Mouse (Mus musculus) cerebellum, adult 2 months (tissue): Measurements from ENCODE around the gene Hdac9. TPM values are rescaled to one million over a fixed set of nuclear protein-coding genes. Genes with fewer than 3 reads are reported as not detected.

Source experiments
- DNase-seq, 2 experiments: peaks; one replicate each; pipeline ENCODE4 v3.0.0; 2021
- H3K27ac ChIP-seq: fragments of 200-500 bp; 2 replicates; pipeline ENCODE4 v1.5.1; 2012; ENCODE audit warnings: low read length, control low read depth, inconsistent platforms; ENCODE audit not compliant: insufficient read depth
- H3K27me3 ChIP-seq: fragments of 200-500 bp; 2 replicates; pipeline ENCODE4 v1.6.1; 2012; ENCODE audit warnings: inconsistent platforms, mild to moderate bottlenecking, low read length, moderate library complexity; ENCODE audit not compliant: control insufficient read depth, insufficient read depth
- H3K4me1 ChIP-seq: fragments of 200-500 bp; 2 replicates; pipeline ENCODE4 v1.6.1; 2011; ENCODE audit warnings: low read length; ENCODE audit not compliant: control insufficient read depth, insufficient read depth
- H3K4me3 ChIP-seq: fragments of 200-500 bp; replicated peaks from 2 replicates; pipeline ENCODE3; 2011; ENCODE audit warnings: mild to moderate bottlenecking, low read depth, low read length, control low read depth; ENCODE audit not compliant: insufficient read depth
- CTCF ChIP-seq: fragments of 200-500 bp; IDR thresholded peaks from 2 replicates; pipeline ENCODE4 v1.5.1; 2011; ENCODE audit warnings: low read depth, mild to moderate bottlenecking, control low read depth, low read length, moderate library complexity, borderline replicate concordance; ENCODE audit not compliant: insufficient read depth
- POLR2A ChIP-seq: fragments of 200-500 bp; IDR thresholded peaks from 2 replicates; pipeline ENCODE4 v1.6.1; 2011; ENCODE audit warnings: low read length, control low read depth, borderline replicate concordance; ENCODE audit not compliant: insufficient read depth
- WGBS: fragments of 180-500 bp; shearing (Covaris S2); methylation state at CpG from one replicate; pipeline ENCODE4 v1.1.7; 2018; 5-methylcytosine and 5-hydroxymethylcytosine counted together
- polyA plus RNA-seq: library from polyadenylated mRNA; depleted of rRNA; stranded (reverse); fragments of >200 nt; gene quantifications from 2 replicates; pipeline ENCODE4 v1.2.3, GENCODE M21; 2012

The Hdac9 gene
- polyA plus RNA-seq, 1 experiment: 9.3 TPM

GRCm38 (mm10) chr12:34802308-34802707 is 114.6 kb downstream of the Hdac9 start:
- TF ChIP-seq CTCF (no peak), POLR2A (no peak)
- DNase-seq: no peak
- Histone ChIP-seq H3K27ac (no peak overlapping the region), H3K27me3 (no peaks in the 10 kb centered on the region), H3K4me1 (no peaks in the 10 kb centered on the region), H3K4me3 (no peak overlapping the region)
- 86% methylated on average over 4 of the region's 4 CpGs for WGBS

GRCm38 (mm10) chr12:34801752-34802151 is 115.1 kb downstream of the Hdac9 start:
- H3K27me3 ChIP-seq: no peaks in the 10 kb centered on the region
- DNase-seq: no peak
- no peak overlapping the region for H3K4me3 ChIP-seq
- no peaks in the 10 kb centered on the region for H3K4me1 ChIP-seq
- H3K27ac ChIP-seq: no peak overlapping the region
- TF ChIP-seq CTCF: no peak
- no peak for TF ChIP-seq POLR2A

- 75% methylated on average over 2 of the region's 2 CpGs for WGBS
- Histone ChIP-seq H3K4me1 (no peaks in the 10 kb centered on the region), H3K4me3 (no peak overlapping the region), H3K27me3 (no peaks in the 10 kb centered on the region), H3K27ac (no peak overlapping the region)
- TF ChIP-seq POLR2A (no peak), CTCF (no peak)
- no peak for DNase-seq
These were observed 119.5 kb downstream of the Hdac9 start for GRCm38 (mm10) chr12:34797389-34797788.

- TF ChIP-seq POLR2A (no peak), CTCF (no peak)
- no peak overlapping the region for H3K4me3 ChIP-seq
- no peaks in the 10 kb centered on the region for H3K27me3 ChIP-seq
- H3K27ac ChIP-seq: no peak overlapping the region
- H3K4me1 ChIP-seq: no peaks in the 10 kb centered on the region
- DNase-seq: no peak
- WGBS: 80% methylated on average over 4 of the region's 4 CpGs
These were observed 121.4 kb downstream of the Hdac9 start for GRCm38 (mm10) chr12:34795487-34795886.

- 41% methylated on average over 3 of the region's 3 CpGs for WGBS
- Histone ChIP-seq H3K27ac (no peak overlapping the region), H3K4me3 (no peak overlapping the region), H3K27me3 (no peaks in the 10 kb centered on the region), H3K4me1 (no peaks in the 10 kb centered on the region)
- no peak for TF ChIP-seq CTCF
- no peak for TF ChIP-seq POLR2A
- no peak for DNase-seq
These were observed 124.8 kb downstream of the Hdac9 start for GRCm38 (mm10) chr12:34792113-34792452.

- no peaks in the 10 kb centered on the region for H3K27me3 ChIP-seq
- no peak overlapping the region for H3K4me3 ChIP-seq
- DNase-seq: no peak
- no peaks in the 10 kb centered on the region for H3K4me1 ChIP-seq
- 85% methylated on average over 10 of the region's 10 CpGs for WGBS
- TF ChIP-seq POLR2A (no peak), CTCF (no peak)
- H3K27ac ChIP-seq: no peak overlapping the region
These were observed 125.4 kb downstream of the Hdac9 start for GRCm38 (mm10) chr12:34791213-34792112.

- DNase-seq: no peak
- Histone ChIP-seq H3K4me1 (no peaks in the 10 kb centered on the region), H3K27ac (no peak overlapping the region), H3K27me3 (no peaks in the 10 kb centered on the region), H3K4me3 (no peak overlapping the region)
- TF ChIP-seq POLR2A: no peak
- TF ChIP-seq CTCF: no peak
- 87% methylated on average over 10 of the region's 10 CpGs for WGBS
These were observed 127.6 kb downstream of the Hdac9 start for GRCm38 (mm10) chr12:34789031-34789982.
